In genomic region chr6:72597956-72598753, GRCm38 (mm10) we compare ENCODE assay signal across 8 mouse cellular contexts. TPM values are rescaled to one million over a fixed set of nuclear protein-coding genes. Genes with fewer than 3 reads are reported as not detected.
DNase-seq lines count a peak whose midpoint lies in the region; ATAC-seq and TF ChIP-seq lines count a peak whose summit lies in the region.

Gene Elmod3, minus strand, starts transcription at chr6:72598413.
Gene Retsat, plus strand, starts transcription at chr6:72598475.

- no peaks in the 10 kb centered on the region for H3K36me3 ChIP-seq in C2C12 (ENCODE audit: control insufficient read depth, insufficient read depth)
- peaks cover 2% of the 10 kb centered on the region for H3K36me3 ChIP-seq in erythroblast, embryonic 14.5 days (ENCODE audit: control insufficient read depth)
- no peaks in the 10 kb centered on the region for H3K36me3 ChIP-seq in heart, embryonic 11.5 days (ENCODE audit: control insufficient read depth, insufficient read depth, low read length)
- peaks cover under 1% of the 10 kb centered on the region; the same call in 1 of the 2 replicates for H3K36me3 ChIP-seq in kidney, embryonic 16.5 days (ENCODE audit: insufficient read depth, low read length)
- peaks cover 15% of the 10 kb centered on the region; the same call in 1 of the 2 replicates for H3K36me3 ChIP-seq in liver, adult 2 months (ENCODE audit: control insufficient read depth, insufficient read depth, low read length)
- H3K36me3 ChIP-seq in myocyte (ENCODE audit: control insufficient read depth, insufficient read depth) = no peaks in the 10 kb centered on the region
- no peaks in the 10 kb centered on the region; the same call in 1 of the 2 replicates for H3K36me3 ChIP-seq in splenic B cell, adult 2 months (ENCODE audit: control insufficient read depth, insufficient read depth, low read length, poor library complexity, severe bottlenecking)

- H3K4me1 ChIP-seq in erythroblast, embryonic 14.5 days (ENCODE audit: control insufficient read depth) = peaks cover 36% of the 10 kb centered on the region
- H3K4me1 ChIP-seq in heart, embryonic 11.5 days (ENCODE audit: control insufficient read depth, insufficient read depth, low read length) = peaks cover 15% of the 10 kb centered on the region; the same call in 1 of the 2 replicates
- peaks cover 20% of the 10 kb centered on the region for H3K4me1 ChIP-seq in kidney, embryonic 16.5 days (ENCODE audit: insufficient read depth, low read length)
- H3K4me1 ChIP-seq in liver, adult 2 months (ENCODE audit: control insufficient read depth, insufficient read depth, low read length) = peaks cover 14% of the 10 kb centered on the region

- H3K4me2 ChIP-seq in heart, embryonic 11.5 days = peak within 1 kb of the TSS; percentile 85
- peak within 1 kb of the TSS; percentile 87 for H3K4me2 ChIP-seq in kidney, embryonic 16.5 days (replicated peaks; ENCODE audit: low read depth, low read length)
- peak within 1 kb of the TSS; percentile 93 for H3K4me2 ChIP-seq in myocyte (ENCODE audit: low read depth)

- TF ChIP-seq CTCF in C2C12 (IDR thresholded peaks at IDR 0.05; ENCODE audit: control insufficient read depth, insufficient read depth, insufficient read length) = no peak
- TF ChIP-seq CTCF in brain, embryonic 14.5 days (IDR thresholded peaks at IDR 0.05; ENCODE audit: borderline replicate concordance, extremely low read depth, insufficient read depth, insufficient read length) = no peak
- TF ChIP-seq CTCF in liver, adult 2 months (IDR thresholded peaks at IDR 0.05; ENCODE audit: low read depth, low read length) = no peak

- H3K79me2 ChIP-seq in C2C12 (ENCODE audit: control insufficient read depth, insufficient read depth) = no peaks in the 10 kb centered on the region
- 0 out of 2 replicates have a peak, but pooled peaks cover 5% of the 10 kb centered on the region for H3K79me2 ChIP-seq in liver, adult 2 months (ENCODE audit: control insufficient read depth, insufficient read depth, low read length)
- H3K79me2 ChIP-seq in myocyte (ENCODE audit: control insufficient read depth, insufficient read depth) = no peaks in the 10 kb centered on the region

- WGBS in heart, embryonic 11.5 days (ENCODE audit: insufficient replicate concordance) = 1% methylated on average over 38 of the region's 38 CpGs
- WGBS in kidney, embryonic 16.5 days = under 1% methylated on average over 38 of the region's 38 CpGs
- under 1% methylated on average over 38 of the region's 38 CpGs for WGBS in liver, adult 2 months

- H3K27me3 ChIP-seq in C2C12 (ENCODE audit: control insufficient read depth, insufficient read depth, insufficient read length) (no peaks in the 10 kb centered on the region), myocyte (ENCODE audit: control insufficient read depth, insufficient read depth, insufficient read length) (no peaks in the 10 kb centered on the region)
- H3K27me3 ChIP-seq in erythroblast, embryonic 14.5 days (ENCODE audit: control insufficient read depth) = no peaks in the 10 kb centered on the region
- no peaks in the 10 kb centered on the region for H3K27me3 ChIP-seq in heart, embryonic 11.5 days (ENCODE audit: control insufficient read depth, insufficient read depth, low read length)
- no peaks in the 10 kb centered on the region for H3K27me3 ChIP-seq in kidney, embryonic 16.5 days (ENCODE audit: insufficient read depth, low read length)
- no peaks in the 10 kb centered on the region for H3K27me3 ChIP-seq in liver, adult 2 months (ENCODE audit: control insufficient read depth, insufficient read depth, low read length)
- H3K27me3 ChIP-seq in splenic B cell, adult 2 months (ENCODE audit: control insufficient read depth, insufficient read depth, low read length, poor library complexity, severe bottlenecking) = no peaks in the 10 kb centered on the region

- TF ChIP-seq POLR2A in brain, embryonic 14.5 days (IDR thresholded peaks at IDR 0.05; ENCODE audit: borderline replicate concordance, extremely low read depth, insufficient read depth, insufficient read length, poor library complexity, severe bottlenecking) = peak; percentile 43; the same call in 1 of the 2 replicates
- peak; percentile 99 for TF ChIP-seq POLR2A in liver, adult 2 months (IDR thresholded peaks at IDR 0.05; ENCODE audit: extremely low read depth, insufficient read depth, low read length)
- peak; percentile 98 for TF ChIP-seq POLR2A in myocyte (IDR thresholded peaks at IDR 0.05; ENCODE audit: insufficient read length, low read depth)

- ATAC-seq in heart, embryonic 11.5 days (replicated peaks; ENCODE audit: insufficient number of reproducible peaks, low FRiP score, low TSS enrichment) = peak; percentile 88
- peak; percentile 94 for ATAC-seq in kidney, embryonic 16.5 days (ENCODE audit: low FRiP score, low TSS enrichment)

- peak; percentile 99 for DNase-seq in brain, embryonic 14.5 days (ENCODE audit: low read depth)
- DNase-seq in liver, adult 2 months (ENCODE audit: extremely low read depth, low read depth, low spot score) = peak; percentile 99
- peak; percentile 93 for DNase-seq in splenic B cell, adult 2 months (ENCODE audit: low read depth, low spot score)

- peak within 1 kb of the TSS; percentile 74 for H3K9ac ChIP-seq in heart, embryonic 11.5 days (ENCODE audit: low read depth, low read length)
- H3K9ac ChIP-seq in kidney, embryonic 16.5 days (replicated peaks; ENCODE audit: low read length) = peak within 1 kb of the TSS; percentile 77
- peak within 1 kb of the TSS; percentile 93 for H3K9ac ChIP-seq in liver, adult 2 months (ENCODE audit: low read depth, low read length)

- H3K4me3 ChIP-seq in C2C12 (ENCODE audit: insufficient read depth, poor library complexity, severe bottlenecking) (peak within 1 kb of the TSS; percentile 51), myocyte (peak within 1 kb of the TSS; percentile 49)
- H3K4me3 ChIP-seq in erythroblast, embryonic 14.5 days (replicated peaks) = peak within 1 kb of the TSS; percentile 72
- H3K4me3 ChIP-seq in heart, embryonic 11.5 days (ENCODE audit: low read depth, low read length) = peak within 1 kb of the TSS; percentile 53
- peak within 1 kb of the TSS; percentile 56 for H3K4me3 ChIP-seq in kidney, embryonic 16.5 days (ENCODE audit: low read length)
- H3K4me3 ChIP-seq in liver, adult 2 months (ENCODE audit: insufficient read depth, low read depth, low read length) = peak within 1 kb of the TSS; percentile 80

- peak within 1 kb of the TSS; percentile 79 for H3K27ac ChIP-seq in heart, embryonic 11.5 days (ENCODE audit: low read depth, low read length)
- peak within 1 kb of the TSS; percentile 85 for H3K27ac ChIP-seq in kidney, embryonic 16.5 days (ENCODE audit: low read length)
- H3K27ac ChIP-seq in liver, adult 2 months (replicated peaks; ENCODE audit: insufficient read depth, low read depth, low read length) = peak within 1 kb of the TSS; percentile 96

- no peaks in the 10 kb centered on the region for H3K79me3 ChIP-seq in C2C12 (ENCODE audit: low read depth)

- H3ac ChIP-seq in C2C12 (ENCODE audit: control insufficient read depth, insufficient read length, low read depth) (peak within 1 kb of the TSS; percentile 44), myocyte (ENCODE audit: control insufficient read depth, insufficient read length) (peak within 1 kb of the TSS; percentile 65)

- no peaks in the 10 kb centered on the region for H3K9me3 ChIP-seq in erythroblast, embryonic 14.5 days (ENCODE audit: control insufficient read depth, low read length)
- no peaks in the 10 kb centered on the region for H3K9me3 ChIP-seq in heart, embryonic 11.5 days (replicated peaks; ENCODE audit: control insufficient read depth, low read length)
- no peaks in the 10 kb centered on the region for H3K9me3 ChIP-seq in kidney, embryonic 16.5 days (ENCODE audit: low read length)

TF ChIP-seq in C2C12, 6 proteins besides CTCF, POLR2A, EP300 and RAD21:
- TF ChIP-seq MYOD1 (IDR thresholded peaks at IDR 0.05; ENCODE audit: control insufficient read depth, insufficient read length, low read depth) (no peak), MAX (IDR thresholded peaks at IDR 0.05) (no peak), FOSL1 (IDR thresholded peaks at IDR 0.05; ENCODE audit: insufficient read depth, low read length, poor library complexity, severe bottlenecking) (no peak), CEBPB (IDR thresholded peaks at IDR 0.05; ENCODE audit: low read depth) (no peak)
TF ChIP-seq in C2C12: peak in this region for 0.

TF ChIP-seq in myocyte, 11 proteins besides CTCF, POLR2A, EP300 and RAD21:
- TF ChIP-seq MYOD1 (IDR thresholded peaks at IDR 0.05; ENCODE audit: control insufficient read depth in 1 of 3, insufficient read length in 2 of 3, low read depth in 2 of 3) (no peak), POLR2AphosphoS2 (IDR thresholded peaks at IDR 0.05; ENCODE audit: insufficient read length, low read depth) (peak; percentile 94)

RNA-seq across cellular contexts. Expression of gene Elmod3, which starts in this region (rescaled TPM):
- polyA plus RNA-seq in C2C12 (2012; fragmentation: generic; extraction: Trizol) = 5.1 TPM
- 16.1 and 16.9 TPM in 2 replicates for polyA plus RNA-seq in brain, embryonic 14.5 days (2012; rRNA removed)
- 0.15 and 0.20 TPM in 2 replicates for polyA plus RNA-seq in erythroblast, embryonic 14.5 days (2012)
- 10.5 and 12.1 TPM in 2 replicates for polyA plus RNA-seq in heart, embryonic 11.5 days (2014; fragmentation: Nextera tagmentation; extraction: Ambion mirVana)
- 18.9 and 19.5 TPM in 2 replicates for polyA plus RNA-seq in kidney, embryonic 16.5 days (2015; fragmentation: Nextera tagmentation; extraction: Ambion mirVana)
- total RNA-seq in liver, adult 2 months (2014; rRNA removed) = 7.6 and 9.5 TPM in 2 replicates
- 14.7 and 16.0 TPM in 2 replicates for polyA plus RNA-seq in liver, adult 2 months (2012; rRNA removed)
- 6.4 TPM for polyA plus RNA-seq in myocyte (2012; fragmentation: generic; extraction: Trizol)

RNA-seq across cellular contexts. Expression of gene Retsat, which starts in this region (rescaled TPM):
- 20.8 TPM for polyA plus RNA-seq in C2C12 (2012; fragmentation: generic; extraction: Trizol)
- 3.3 and 3.7 TPM in 2 replicates for polyA plus RNA-seq in brain, embryonic 14.5 days (2012; rRNA removed)
- 0.06 and 0.25 TPM in 2 replicates for polyA plus RNA-seq in erythroblast, embryonic 14.5 days (2012)
- polyA plus RNA-seq in heart, embryonic 11.5 days (2014; fragmentation: Nextera tagmentation; extraction: Ambion mirVana) = 13.9 and 16.2 TPM in 2 replicates
- 33.8 and 36.0 TPM in 2 replicates for polyA plus RNA-seq in kidney, embryonic 16.5 days (2015; fragmentation: Nextera tagmentation; extraction: Ambion mirVana)
- total RNA-seq in liver, adult 2 months (2014; rRNA removed) = 151 and 180 TPM in 2 replicates
- polyA plus RNA-seq in liver, adult 2 months (2012; rRNA removed) = 303 and 340 TPM in 2 replicates
- 14.9 TPM for polyA plus RNA-seq in myocyte (2012; fragmentation: generic; extraction: Trizol)

Comparison
In these comparisons a context has a peak if more than half of its experiments do, and no peak if none do; other contexts are left out.
1. Peak in every context shown above with its lines: DNase-seq, ATAC-seq, H3K4me3 ChIP-seq and H3K27ac ChIP-seq.
2. POLR2A ChIP-seq: peak in every context shown above with its lines; median percentile 99 in liver, adult 2 months; 98 in myocyte; 43 in brain, embryonic 14.5 days.